Mouse (Mus musculus): Measurements from ENCODE around the gene Gns.

Gns gene

DNA sequence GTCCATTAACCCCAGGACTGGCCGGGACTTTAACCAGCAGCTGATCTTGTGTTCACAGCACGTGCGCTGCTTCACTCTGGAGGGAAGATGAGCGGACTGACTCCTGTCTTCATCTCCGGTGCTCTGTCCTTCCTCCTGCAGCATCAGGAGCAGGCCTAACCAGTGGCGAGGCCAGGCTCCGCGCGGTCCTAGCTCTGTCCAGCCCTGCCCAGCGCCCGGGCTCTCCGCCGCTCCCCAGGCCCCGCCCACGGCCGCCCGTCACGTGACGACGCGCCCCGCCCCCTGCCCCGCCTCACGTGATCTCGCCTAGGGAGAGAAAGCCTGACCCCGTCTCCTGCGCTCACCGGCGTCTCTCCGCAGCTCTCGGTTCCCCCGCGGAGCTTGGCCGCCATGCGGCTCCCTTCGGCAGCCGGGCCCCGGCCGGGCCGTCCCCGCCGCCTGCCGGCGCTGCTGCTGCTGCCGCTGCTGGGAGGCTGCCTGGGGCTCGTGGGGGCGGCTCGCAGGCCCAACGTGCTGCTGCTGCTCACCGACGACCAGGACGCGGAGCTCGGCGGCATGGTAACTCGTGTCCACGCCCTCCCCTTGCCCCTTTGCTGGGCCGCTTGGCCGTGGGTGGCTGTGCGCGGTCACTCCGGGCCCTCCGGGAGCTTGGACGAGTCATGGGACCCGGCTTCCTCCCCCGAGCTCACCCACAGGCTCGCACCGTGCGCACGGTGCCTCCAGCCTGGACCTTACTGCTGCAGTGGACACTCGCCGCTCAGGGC lies at the start of gene Gns:
Gns (plus strand) TSS at position 290 of the 764 bp plus-strand sequence.
- peak; percentile 87 for DNase-seq

DNA sequence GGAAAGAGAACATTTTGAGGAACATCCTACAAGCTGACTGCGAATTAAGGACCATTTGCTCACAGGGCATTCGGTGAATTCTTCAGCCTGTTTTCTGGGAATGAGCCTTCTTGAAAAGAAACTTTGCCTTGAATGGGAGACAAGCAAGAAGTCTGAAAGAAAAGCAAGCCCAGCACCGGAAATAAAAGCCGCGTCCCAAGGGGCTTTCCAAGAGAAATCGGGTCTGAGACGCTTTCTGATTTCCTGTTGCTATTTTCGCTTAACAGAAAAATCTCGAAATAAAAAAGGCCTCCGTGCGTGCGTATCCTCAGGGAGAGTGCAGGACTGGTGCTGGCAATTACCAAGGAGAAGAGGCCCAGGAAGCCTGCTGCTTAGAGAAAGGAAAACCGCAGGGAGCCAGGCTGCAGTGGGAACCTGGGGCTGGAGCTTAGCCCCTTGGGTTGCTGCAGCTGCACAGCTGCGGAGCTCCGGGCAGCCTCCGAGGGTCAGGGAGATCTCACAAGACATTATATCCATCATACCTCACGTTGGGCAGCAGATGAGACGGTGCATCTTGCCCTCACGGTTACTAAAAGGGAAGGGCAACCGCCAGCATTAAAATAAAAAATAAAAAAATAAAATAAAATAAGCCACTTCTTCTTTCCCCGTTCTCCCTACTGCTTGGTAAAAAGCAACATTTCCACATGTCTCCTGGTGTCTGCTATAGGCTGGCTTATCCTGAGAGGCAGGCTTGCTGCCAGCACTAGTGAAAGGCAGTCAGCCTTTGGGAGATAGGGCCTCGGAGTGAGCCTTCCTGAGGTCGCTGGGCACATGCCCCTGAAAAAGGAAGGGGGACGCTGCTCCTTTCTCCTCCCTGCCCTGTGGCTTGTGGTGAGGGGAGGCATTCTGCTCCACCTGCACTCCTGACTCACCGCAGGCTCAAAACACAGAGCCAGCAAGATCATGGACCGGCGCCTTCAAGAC lies 49.3 kb upstream of the Gns start:
- DNase-seq = peak; percentile 20

DNA sequence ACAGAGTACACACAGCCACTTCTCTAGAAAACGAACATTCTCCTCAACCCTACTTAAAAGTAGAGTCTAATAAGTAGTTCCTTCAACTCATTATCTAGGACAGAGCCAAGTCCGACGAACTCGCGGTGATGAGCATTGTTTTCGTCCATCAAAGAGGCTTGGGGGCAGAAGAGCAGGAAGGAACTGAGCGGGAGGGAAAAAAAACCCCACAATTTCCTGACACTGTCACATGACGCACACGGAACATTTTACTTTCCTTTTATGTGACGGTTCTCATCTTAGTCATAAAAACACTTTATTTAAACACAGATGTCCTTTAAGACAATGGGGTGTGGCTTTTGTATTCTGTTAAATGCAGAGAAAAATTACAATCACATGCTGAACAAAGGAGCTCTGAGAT lies 48.5 kb upstream of the Gns start:
- no peak for DNase-seq

DNA sequence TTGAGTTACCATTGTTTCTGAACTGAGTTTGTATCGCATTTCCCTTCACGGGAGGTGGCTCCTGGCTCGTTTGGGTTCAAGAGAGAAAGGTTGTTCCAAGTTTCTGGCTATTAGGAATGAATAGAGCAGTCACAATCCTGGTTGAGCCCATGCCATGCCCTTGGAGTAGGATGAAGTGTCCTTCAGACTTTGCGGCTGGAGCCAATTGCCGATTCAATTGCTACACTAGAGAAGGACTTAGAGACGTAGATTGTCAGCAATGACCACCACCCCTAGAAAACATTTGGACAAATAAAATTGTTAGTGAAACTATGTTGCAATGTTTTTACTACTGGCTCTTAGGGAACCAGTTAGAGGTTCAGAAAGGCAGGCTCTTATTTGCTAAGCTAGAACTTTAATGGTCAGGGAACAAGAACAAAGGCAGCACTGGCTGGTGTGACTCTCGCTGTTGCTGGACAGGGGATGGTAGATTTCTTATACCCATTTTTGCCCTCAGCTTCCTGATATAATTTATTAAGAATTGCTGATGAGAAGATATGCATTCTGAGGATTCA lies 46.4 kb upstream of the Gns start:
- no peak for DNase-seq

DNA sequence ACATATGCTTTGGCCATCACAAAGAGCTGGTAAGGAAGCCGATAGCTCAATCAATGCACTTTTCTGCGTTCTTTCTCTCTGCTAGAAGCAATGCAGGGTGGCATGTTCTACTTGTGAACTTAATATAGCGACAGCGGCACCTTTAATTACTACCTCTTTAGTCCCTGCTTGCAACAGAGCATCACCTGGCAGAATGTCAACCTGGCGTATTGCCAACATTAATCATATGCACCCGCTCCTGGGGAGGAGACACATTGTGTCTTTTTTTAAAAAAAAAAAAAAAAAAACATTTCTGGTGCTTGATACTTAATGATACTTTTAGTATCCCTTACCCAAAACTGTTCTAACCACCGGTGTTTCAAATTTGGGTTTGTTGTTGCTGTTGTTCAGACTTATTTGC lies 41.4 kb upstream of the Gns start:
- peak; percentile 52 for DNase-seq

DNA sequence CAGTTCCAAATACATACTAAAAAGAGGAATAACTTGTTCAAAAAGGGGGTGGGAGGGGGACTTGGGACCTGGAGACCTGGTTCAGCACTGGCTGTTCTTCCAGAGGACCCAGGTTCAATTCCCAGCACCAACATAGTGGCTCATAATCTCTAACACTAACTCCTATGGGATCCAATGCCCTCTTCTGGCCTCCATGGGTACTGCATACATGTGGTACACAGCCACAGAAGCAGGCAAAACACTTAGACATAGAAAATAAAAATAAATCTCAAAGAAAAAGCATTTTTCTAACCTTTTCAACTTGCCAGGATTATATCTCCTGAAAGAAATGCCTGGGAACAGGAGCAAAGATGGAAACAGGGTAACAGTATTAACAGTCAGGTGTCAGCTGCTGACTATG lies 38.7 kb upstream of the Gns start:
- no peak for DNase-seq

DNA sequence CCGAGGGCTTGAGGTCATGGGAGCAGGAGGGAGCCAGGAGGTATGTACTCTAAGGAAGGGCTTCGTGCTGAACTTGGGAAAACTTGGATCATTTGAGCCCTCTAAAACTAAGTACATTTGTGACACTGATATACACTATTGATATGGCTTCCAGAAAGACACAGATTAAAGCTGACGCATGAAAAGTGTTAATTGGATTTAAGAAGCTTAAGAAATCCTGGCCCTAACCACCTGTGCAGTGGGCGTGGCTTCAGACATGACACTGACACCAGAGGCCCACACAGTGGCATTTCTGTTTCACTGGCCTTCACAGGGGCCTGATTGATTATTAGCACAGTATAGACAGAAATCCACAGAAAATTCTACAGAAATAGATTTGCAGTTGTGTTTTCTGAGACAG lies 35.3 kb upstream of the Gns start:
- no peak for DNase-seq

DNA sequence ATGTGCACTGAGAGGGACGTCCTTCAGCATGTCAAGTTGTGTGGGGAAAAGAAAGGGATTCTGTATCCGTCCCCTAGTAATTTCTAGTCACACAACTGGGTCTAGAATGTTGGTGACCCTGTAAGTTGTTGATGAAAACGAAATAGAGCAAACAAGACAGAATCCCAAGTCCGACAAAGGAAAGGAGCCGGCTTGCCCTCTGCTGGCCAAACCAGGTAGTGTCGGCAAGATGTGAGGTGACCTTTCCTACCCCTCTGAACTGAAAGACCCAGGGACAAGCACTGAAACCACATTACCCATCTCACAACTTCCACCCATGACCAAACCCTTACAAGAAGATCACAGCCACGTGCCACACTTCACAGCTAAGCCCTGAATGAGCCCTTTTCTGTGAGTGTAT lies 34.0 kb upstream of the Gns start:
- DNase-seq = peak; percentile 67

DNA sequence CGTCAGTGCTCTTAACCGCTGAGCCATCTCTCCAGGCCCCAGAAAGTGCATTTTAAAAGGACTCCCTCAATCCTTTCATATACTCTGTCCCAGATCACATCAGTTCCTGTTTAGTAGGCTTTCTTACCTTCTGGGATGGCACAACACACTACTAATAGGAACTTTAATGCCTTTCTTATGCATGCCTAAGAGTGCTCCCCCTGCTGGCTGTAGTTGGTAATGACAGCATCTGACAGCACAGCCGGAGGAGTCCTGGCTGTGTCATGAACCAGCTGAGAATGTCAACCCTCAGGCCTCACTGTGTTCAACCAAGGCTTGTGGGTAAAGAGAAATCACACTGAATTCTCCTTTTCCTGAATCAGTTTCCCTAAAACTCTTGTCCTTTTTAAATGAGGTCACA lies 30.3 kb upstream of the Gns start:
- DNase-seq = peak; percentile 74

DNA sequence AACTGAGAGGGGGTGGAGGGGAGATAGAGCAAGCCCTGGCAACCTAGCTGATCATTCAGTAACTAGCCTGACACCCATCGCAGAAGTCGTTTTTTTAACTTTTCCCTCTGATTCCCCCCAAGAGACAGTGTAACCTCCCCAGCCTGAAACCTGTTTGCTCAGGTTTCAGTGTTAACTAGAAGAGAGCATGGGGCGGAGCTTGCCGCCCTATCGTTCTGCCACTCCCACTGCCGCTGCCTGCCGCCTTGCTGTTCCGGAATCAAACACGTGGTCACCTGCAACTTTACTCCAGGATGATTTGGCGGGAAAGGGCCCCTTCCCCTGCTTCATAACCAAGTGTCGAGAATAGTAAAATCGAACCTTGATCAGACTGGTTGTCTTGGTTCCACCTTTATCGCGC lies 28.4 kb upstream of the Gns start:
- DNase-seq = peak; percentile 53

DNA sequence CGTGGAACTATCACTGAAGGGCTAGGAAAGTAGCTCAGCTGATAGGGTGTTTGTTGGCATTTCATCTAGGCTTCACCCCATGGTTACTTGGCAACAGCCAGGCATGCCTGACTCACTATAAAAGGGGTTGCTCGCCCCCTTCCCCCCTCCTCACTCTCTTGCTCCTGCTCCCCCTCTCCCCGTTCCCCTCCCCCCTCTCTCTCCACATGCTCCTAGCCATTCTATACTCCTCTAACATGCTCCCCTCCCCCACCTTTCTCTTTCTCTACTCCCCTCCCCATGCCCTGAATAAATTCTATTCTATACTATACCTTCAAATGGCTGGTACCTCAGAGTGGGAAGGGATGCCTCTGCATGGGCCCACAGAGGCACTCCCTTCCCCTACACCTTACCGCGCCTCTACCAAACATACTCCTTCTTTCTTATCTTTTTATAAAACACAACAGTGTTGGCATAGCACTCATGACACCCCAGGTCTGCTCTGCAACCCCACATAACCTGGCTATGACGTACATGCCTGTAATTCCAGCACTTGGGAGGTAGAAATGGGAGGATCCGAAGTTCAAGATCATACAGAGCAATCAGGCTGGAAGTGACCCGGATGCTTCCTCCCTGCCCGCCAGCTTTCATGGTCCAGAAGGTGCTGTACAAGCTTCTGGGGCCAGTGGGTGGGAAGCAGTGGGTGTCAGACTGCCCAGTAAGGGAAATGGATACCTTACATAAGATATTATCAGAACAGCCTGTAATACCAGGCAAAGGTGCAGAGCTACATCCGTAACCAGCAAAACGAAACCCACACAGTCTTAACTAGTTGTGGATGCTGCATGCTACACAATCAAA lies 23.9 kb upstream of the Gns start:
- no peak for DNase-seq

DNA sequence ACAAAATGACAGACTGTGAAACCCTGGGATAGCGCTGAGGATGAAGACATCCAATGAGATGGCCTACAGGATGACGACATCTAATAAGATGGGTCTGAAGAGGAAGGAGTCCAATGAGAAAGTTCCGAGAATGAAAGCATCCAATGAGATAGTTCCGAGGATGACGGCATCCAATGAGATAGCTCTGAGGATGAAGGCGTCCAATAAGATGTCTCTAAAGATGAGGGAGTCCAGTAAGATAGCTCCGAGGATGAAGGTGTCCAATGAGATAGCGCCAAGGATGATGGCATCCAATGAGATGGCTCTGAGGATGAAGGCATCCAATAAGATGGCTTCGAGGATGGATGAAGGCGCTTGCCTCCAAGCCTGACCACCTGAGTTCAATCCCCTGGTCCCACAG lies 22.6 kb upstream of the Gns start:
- DNase-seq = no peak

DNA sequence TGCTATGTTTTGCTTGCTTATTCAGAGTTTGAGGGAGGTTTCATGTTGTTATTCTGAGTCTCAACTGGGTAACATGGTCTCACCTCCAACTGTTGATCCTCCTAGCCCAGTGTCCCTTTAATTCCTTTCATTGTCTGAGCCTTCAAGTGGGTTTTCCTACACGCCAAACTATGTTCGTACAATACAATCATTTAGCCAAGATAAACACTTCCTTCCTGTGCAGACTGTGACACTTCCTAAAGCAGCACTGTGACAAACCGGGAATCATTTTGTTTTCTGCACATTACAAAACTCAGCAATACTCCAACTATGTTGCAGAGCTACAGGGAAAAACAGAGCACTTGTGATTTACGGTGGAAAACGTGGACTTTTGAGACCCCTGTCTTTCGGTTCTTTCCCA lies 21.0 kb upstream of the Gns start:
- DNase-seq = peak; percentile 40

DNA sequence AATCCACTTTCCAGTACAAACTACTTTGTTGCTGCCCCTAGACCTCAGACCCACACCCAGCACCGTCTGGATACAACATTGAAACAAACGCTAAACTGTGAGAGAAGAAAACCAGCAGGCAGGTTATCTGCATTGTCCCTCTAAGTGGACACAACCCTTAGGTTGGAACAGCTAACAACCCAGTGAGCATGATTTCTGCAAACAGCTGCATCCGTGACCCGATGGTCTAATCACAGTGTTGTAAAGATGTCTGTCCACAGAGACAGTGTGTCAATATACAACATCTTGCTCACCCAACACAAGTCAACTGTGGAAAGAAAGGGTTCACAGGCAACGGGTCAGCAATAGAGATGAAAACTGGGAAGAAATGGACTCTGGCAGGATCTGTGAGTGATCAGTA lies 15.6 kb upstream of the Gns start:
- DNase-seq = no peak

DNA sequence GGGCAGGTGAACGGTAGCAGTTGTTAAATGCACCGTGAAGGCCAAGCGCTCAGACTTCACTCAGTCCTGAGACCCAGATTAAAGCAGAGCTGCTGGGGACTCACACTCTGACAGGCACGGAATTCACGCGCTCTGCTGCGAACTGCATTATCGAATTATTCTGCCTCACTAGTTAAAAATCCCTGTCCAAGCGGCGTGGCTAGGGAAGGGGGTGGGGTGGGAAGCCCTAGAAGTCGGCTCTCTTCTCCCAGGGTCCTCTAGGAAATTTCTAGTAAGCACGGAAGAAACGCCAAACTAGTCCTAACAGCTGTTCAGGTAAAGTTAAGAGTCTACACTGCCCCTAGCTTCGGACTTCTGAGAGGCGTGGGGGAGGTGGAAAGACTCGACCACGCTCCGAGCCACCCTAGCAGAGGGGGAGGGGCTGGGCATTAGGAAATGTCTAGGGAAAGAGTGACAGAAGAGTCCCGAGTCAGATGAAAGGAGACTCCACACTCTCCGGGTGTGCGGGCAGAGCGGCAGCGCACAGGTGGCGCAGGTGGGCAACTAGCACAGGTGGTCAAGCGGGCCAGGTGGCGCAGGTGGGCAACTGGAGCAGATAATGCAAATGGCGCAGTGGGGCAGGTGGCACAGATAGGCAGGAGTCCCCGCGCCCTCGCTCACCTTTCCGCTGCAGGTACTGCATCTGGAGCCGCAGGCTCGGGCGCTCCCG lies 14.4 kb upstream of the Gns start:
- DNase-seq = no peak

DNA sequence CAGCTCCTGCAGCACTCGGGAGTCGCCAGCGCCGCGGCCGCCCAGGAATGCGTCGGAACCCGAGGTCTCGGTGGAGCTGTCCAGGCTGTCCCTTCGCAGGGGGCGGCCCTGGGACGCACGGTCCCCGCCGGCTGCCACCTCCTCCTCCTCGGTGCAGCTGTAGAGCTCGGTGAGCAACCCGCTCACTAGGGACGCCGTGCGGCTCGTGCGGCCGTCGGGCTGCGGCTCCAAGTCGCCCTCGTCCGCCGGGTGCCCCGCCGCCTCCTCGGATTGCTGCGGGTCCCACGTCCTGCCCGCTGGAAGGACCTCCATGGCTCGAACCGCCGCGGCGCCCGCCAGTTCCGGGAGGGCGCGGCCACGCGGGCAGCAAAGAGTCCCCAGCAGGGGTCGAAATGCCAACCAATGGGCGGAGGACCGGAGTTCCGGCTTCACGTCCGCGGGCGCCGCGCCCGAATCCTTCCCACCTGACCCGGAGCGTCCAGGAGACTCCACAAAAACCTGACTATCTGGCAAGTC lies 13.8 kb upstream of the Gns start, which contains the start of gene Tbc1d30:
Tbc1d30 (minus strand) TSS at position 213 of the 516 bp plus-strand sequence.
- DNase-seq = peak; percentile 80

DNA sequence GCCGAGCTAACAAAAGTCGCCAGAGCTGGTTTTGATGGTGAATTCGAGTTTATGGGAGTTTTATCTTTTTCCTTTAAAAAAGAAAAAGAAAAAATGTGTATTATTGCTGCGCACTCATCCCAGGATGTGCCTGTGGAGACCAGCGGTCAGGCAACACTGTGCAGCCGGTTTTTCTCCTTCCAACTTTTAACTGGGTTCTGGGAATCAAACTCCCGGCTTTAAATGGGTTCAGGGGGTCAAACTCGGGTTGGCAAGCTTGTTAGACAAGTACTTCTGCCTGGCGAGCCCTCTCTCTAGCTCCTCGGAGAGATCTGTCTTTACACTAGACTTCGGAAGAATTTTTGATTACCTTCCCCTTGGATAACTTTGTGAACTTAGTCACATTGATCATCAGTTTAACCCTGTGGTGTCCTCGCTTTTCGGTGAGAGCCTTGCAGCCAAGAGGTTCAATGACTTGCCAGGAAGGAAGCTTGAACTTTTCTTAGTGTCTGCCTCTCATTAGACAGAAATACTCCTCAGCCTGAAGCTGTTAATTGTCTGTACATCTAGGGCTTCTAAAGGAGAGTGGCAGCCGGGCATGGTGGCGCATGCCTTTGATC lies 13.1 kb upstream of the Gns start:
- DNase-seq = no peak

DNA sequence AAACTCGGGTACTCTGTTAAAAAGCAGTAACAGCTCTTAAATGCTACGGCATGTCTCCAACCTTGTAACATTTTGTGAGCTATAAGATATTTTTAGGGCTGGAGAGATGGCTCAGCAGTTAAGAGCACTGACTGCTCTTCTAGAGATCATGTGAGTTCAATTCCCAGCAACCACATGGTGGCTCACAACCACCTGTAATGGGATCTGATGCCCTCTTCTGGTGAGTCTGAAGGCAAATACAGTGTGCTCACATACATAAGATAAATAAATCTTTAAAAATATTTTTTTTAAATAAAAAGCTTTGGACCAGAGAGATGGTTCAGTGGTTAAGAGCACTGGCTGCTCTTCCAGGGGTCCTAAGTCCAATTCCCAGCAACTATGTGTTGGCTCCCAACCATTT lies 4.5 kb upstream of the Gns start:
- DNase-seq = no peak

DNA sequence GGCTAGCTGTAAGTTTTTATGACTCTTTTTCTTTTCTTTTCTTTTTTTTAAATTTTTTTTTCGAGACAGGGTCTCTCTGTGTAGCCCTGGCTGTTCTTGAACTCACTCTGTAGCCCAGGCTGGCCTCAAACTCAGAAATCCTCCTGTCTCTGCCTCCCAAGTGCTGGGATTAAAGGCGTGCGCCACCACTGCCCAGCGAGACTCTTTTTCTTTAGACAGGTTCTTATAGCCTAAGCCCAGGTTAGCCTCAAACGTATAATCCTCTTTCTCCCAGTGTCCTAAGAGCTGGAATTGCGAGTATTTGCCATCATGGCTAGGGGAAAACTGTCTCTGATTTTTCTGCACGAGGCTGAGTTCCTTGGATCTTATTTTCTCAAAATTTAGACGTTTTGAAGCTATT lies 1.7 kb upstream of the Gns start:
- DNase-seq = no peak

DNA sequence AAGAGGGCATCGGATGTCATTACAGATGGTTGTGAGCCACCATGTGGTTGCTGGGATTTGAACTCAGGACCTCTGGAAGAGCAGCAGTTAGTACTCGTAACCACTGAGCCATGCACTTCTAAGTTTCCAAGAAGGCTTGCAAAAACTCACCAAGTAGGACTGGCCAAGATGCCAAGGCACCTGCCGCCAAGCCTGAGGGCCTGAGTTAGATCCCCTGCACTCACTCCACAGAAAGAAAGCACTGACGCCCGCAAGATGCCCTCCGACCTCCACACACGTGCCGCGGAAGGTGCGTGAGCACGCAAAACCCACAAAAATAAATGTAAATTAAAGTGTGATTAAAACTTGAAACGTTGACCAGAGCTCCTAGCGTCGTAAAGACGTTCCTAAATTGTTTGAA lies 584 bp upstream of the Gns start:
- peak; percentile 51 for DNase-seq

DNA sequence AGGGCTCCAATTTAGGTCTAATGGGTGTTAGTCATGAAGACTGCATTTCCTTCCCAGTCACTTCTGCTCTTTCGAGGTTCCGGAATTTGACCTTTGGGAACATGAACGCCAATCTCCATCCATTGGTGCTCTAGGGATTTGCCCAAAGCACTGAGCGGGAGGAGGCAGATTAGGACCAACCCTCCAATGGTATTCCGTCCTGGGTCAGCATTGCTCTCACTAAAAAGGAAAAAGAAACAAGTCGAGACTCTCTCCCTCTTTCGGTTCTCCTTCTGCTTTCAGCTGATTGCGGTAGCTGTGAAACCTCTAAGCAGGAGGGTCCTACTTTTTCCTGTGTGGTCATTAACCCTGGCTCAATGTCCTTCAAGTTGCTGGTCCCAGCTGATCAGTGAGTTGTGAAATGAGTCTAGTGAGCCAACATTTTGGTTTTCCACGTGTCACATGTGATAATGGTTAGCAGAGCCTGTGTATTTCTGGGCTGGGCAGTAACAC lies 937 bp downstream of the Gns start:
- peak; percentile 77 for DNase-seq
